Mouse (Mus musculus) heart, embryonic 16.5 days (tissue): ENCODE measurements around the gene Fmnl1. TPM values are rescaled to one million over a fixed set of nuclear protein-coding genes. Genes with fewer than 3 reads are reported as not detected.

Source experiments
- ATAC-seq: fragments of 200-750 bp; cut with Nextera tagmentation; replicated peaks from 2 replicates; pipeline ENCODE4 v1.8.0; 2017; ENCODE audit warnings: moderate number of reproducible peaks; ENCODE audit not compliant: insufficient read depth, low FRiP score; ENCODE audit errors: extremely low read depth
- H3K27ac ChIP-seq: fragments of 300-500 bp; sonication (generic); 2 replicates; pipeline ENCODE4 v1.5.1; 2014; ENCODE audit warnings: mild to moderate bottlenecking, low read length, control low read depth, moderate library complexity
- H3K27me3 ChIP-seq: fragments of 300-500 bp; sonication (generic); 2 replicates; pipeline ENCODE4 v1.6.1; 2014; ENCODE audit warnings: low read length, mixed read lengths; ENCODE audit not compliant: control insufficient read depth, insufficient read depth
- H3K36me3 ChIP-seq: fragments of 300-500 bp; sonication (generic); 2 replicates; pipeline ENCODE4 v1.6.1; 2014; ENCODE audit not compliant: control insufficient read depth, insufficient read depth
- H3K4me1 ChIP-seq: fragments of 300-500 bp; sonication (generic); 2 replicates; pipeline ENCODE4 v1.6.1; 2014; ENCODE audit warnings: low read length, mixed read lengths; ENCODE audit not compliant: control insufficient read depth, insufficient read depth
- H3K4me2 ChIP-seq: fragments of 300-500 bp; sonication (generic); 2 replicates; pipeline ENCODE4 v1.6.1; 2014; ENCODE audit warnings: low read depth, mild to moderate bottlenecking, control low read depth, low read length
- H3K4me3 ChIP-seq: fragments of 300-500 bp; sonication (generic); 2 replicates; pipeline ENCODE4 v1.5.1; 2014; ENCODE audit warnings: mild to moderate bottlenecking, control low read depth, low read length
- H3K9ac ChIP-seq: fragments of 300-500 bp; sonication (generic); 2 replicates; pipeline ENCODE4 v1.6.1; 2014; ENCODE audit warnings: low read length, control low read depth
- H3K9me3 ChIP-seq: fragments of 300-500 bp; sonication (generic); replicated peaks from 2 replicates; pipeline ENCODE4 v1.6.1; 2016; ENCODE audit warnings: low read length; ENCODE audit not compliant: control insufficient read depth
- WGBS: fragments of 180-500 bp; shearing (Covaris S2); extraction: QIAGEN DNeasy Blood & Tissue Kit; methylation state at CpG from one replicate; pipeline ENCODE4 v1.1.7; 2014; 5-methylcytosine and 5-hydroxymethylcytosine counted together
- polyA plus RNA-seq: library from polyadenylated mRNA; unstranded; fragments of >200 nt; fragmentation: Nextera tagmentation; extraction: Ambion mirVana; gene quantifications from 2 replicates; pipeline ENCODE4 v1.2.1, GENCODE M21; 2015

The Fmnl1 gene
- polyA plus RNA-seq = 4.0 and 7.6 TPM in 2 replicates

GRCm38 (mm10) chr11:103170494-103171285, at the start of gene Fmnl1:
Fmnl1 (plus strand) TSS chr11:103171107.
- WGBS = 2% methylated on average over 65 of the region's 84 CpGs
- peaks cover 18% of the 10 kb centered on the region for H3K27me3 ChIP-seq

GRCm38 (mm10) chr11:103131701-103132575, 39.0 kb upstream of the Fmnl1 start, which contains the start of gene Hexim2:
Hexim2 (plus strand) TSS chr11:103132429.
- ATAC-seq = peak; percentile 34
- peak within 1 kb of the TSS; percentile 96 for H3K4me3 ChIP-seq
- WGBS = under 1% methylated on average over 39 of the region's 39 CpGs
- no peaks in the 10 kb centered on the region for H3K36me3 ChIP-seq
- H3K4me1 ChIP-seq = peaks cover 27% of the 10 kb centered on the region
- peak within 1 kb of the TSS; percentile 100 for H3K9ac ChIP-seq
- H3K9me3 ChIP-seq = no peaks in the 10 kb centered on the region
- peak within 1 kb of the TSS; percentile 91 for H3K4me2 ChIP-seq
- H3K27me3 ChIP-seq = no peaks in the 10 kb centered on the region
- peak within 1 kb of the TSS; percentile 99 for H3K27ac ChIP-seq

More at GRCm38 (mm10) chr11:103170494-103171285, at the start of gene Fmnl1:
- peaks cover 18% of the 10 kb centered on the region for H3K4me1 ChIP-seq
- no peaks in the 10 kb centered on the region for H3K9me3 ChIP-seq
- peak within 1 kb of the TSS; percentile 69 for H3K4me3 ChIP-seq
- H3K36me3 ChIP-seq = no peaks in the 10 kb centered on the region
- peak within 1 kb of the TSS; percentile 83 for H3K9ac ChIP-seq
- peak within 1 kb of the TSS; percentile 97 for H3K4me2 ChIP-seq
- peak; percentile 50 for ATAC-seq
- peak within 1 kb of the TSS; percentile 50 for H3K27ac ChIP-seq

GRCm38 (mm10) chr11:103132576-103133455, 38.1 kb upstream of the Fmnl1 start:
- peak overlapping the region; percentile 91 for H3K4me2 ChIP-seq
- H3K4me1 ChIP-seq = peaks cover 27% of the 10 kb centered on the region
- under 1% methylated on average over 55 of the region's 58 CpGs for WGBS
- no peaks in the 10 kb centered on the region for H3K9me3 ChIP-seq
- H3K36me3 ChIP-seq = no peaks in the 10 kb centered on the region
- peak overlapping the region; percentile 96 for H3K4me3 ChIP-seq
- peak overlapping the region; percentile 100 for H3K9ac ChIP-seq
- peak overlapping the region; percentile 99 for H3K27ac ChIP-seq
- ATAC-seq = peak; percentile 92
- H3K27me3 ChIP-seq = no peaks in the 10 kb centered on the region

- peak overlapping the region; percentile 66 for H3K4me2 ChIP-seq
- ATAC-seq = no peak
- peak overlapping the region; percentile 72 for H3K9ac ChIP-seq
- peaks cover 27% of the 10 kb centered on the region for H3K4me1 ChIP-seq
- no peaks in the 10 kb centered on the region for H3K9me3 ChIP-seq
- no peaks in the 10 kb centered on the region for H3K27me3 ChIP-seq
- no peaks in the 10 kb centered on the region for H3K36me3 ChIP-seq
- H3K4me3 ChIP-seq = peak overlapping the region; percentile 41
- H3K27ac ChIP-seq = peak overlapping the region; percentile 84
- 59% methylated on average over 6 of the region's 6 CpGs for WGBS
These were observed 37.3 kb upstream of the Fmnl1 start for GRCm38 (mm10) chr11:103133456-103134185.

GRCm38 (mm10) chr11:103134221-103134620, 36.7 kb upstream of the Fmnl1 start:
- no peak overlapping the region for H3K4me2 ChIP-seq
- no peak overlapping the region; the same call in 1 of the 2 replicates for H3K27ac ChIP-seq
- no peak for ATAC-seq
- H3K4me3 ChIP-seq = no peak overlapping the region
- no peak overlapping the region for H3K9ac ChIP-seq
- no peaks in the 10 kb centered on the region for H3K27me3 ChIP-seq
- WGBS = 68% methylated on average over 3 of the region's 3 CpGs
- peaks cover 27% of the 10 kb centered on the region for H3K4me1 ChIP-seq
- no peaks in the 10 kb centered on the region for H3K36me3 ChIP-seq
- H3K9me3 ChIP-seq = no peaks in the 10 kb centered on the region

- no peaks in the 10 kb centered on the region for H3K27me3 ChIP-seq
- H3K36me3 ChIP-seq = no peaks in the 10 kb centered on the region
- no peak overlapping the region for H3K4me3 ChIP-seq
- no peak overlapping the region for H3K27ac ChIP-seq
- H3K4me1 ChIP-seq = peaks cover 27% of the 10 kb centered on the region
- WGBS = 64% methylated on average over 8 of the region's 8 CpGs
- no peak overlapping the region for H3K9ac ChIP-seq
- no peak for ATAC-seq
- no peak overlapping the region for H3K4me2 ChIP-seq
- no peaks in the 10 kb centered on the region for H3K9me3 ChIP-seq
These were observed 34.8 kb upstream of the Fmnl1 start for GRCm38 (mm10) chr11:103136039-103136577.

- H3K27me3 ChIP-seq = no peaks in the 10 kb centered on the region
- peaks cover 36% of the 10 kb centered on the region for H3K4me1 ChIP-seq
- peak overlapping the region; percentile 54 for H3K9ac ChIP-seq
- H3K4me2 ChIP-seq = no peak overlapping the region
- WGBS = 80% methylated on average over 14 of the region's 14 CpGs
- H3K4me3 ChIP-seq = no peak overlapping the region
- no peaks in the 10 kb centered on the region for H3K36me3 ChIP-seq
- peak overlapping the region; percentile 83 for H3K27ac ChIP-seq
- H3K9me3 ChIP-seq = no peaks in the 10 kb centered on the region
- ATAC-seq = no peak
These were observed 30.8 kb upstream of the Fmnl1 start for GRCm38 (mm10) chr11:103139951-103140762.
